Mouse (Mus musculus) hindlimb bud, embryonic 11.5 days (tissue): ENCODE results near the gene Hhipl1.

ENCODE experiments used
- DNase-seq: peaks from one replicate; pipeline ENCODE4 v3.0.0-alpha.2; 2012; ENCODE audit warnings: low read depth, low spot score; ENCODE audit errors: extremely low spot score

The Hhipl1 gene

DNA sequence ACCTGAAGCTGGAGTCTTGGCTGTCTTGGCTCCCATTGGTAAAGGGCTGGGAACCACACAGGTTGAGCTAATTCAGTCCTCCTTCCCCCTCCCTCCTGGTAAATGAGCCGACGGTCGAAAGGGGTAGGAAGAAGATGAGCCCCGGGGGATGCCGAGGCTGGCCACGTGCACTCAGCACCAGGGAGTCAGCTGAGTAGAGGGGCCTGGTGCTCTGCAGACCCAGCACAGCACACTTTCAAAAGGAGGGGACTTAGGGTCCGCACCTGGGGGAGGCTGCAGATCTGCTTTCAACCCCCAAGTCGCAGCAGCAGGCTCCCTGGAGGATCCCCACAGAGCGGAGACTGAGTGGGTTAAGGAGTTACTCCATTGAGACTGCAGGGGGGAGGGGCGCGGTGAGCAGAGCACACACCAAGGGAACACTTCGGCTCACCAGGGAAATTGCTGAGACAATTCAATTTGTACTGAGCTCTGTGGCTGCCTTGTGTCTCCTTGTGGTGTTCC, 28.7 kb upstream of the Hhipl1 start:
- no peak for DNase-seq

GRCm38 (mm10) chr12:108278221-108278918, 27.7 kb upstream of the Hhipl1 start:
- no peak for DNase-seq

GRCm38 (mm10) chr12:108284455-108285224, 21.4 kb upstream of the Hhipl1 start:
- DNase-seq: no peak

- DNase-seq: no peak
These were observed 20.7 kb upstream of the Hhipl1 start for GRCm38 (mm10) chr12:108285225-108286011.

DNA sequence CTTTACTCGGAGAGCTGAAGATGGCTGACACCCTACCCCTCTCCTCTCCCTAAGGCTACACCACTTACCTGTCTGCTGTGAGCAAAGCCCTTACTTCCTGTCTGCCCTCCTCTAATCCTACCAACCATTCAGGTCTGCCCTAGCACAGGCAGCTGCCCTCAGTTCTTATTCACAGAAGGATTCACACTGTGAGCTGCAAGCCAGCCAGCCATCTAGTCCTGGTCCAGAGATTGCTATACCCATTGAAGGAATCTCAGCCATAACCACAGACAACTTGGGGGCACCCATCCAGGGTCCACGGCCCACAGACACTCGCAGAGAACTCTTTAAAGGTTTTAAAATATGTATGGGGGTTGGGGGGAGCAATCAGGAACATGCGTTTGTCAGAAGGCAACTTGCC, 19.7 kb upstream of the Hhipl1 start:
- no peak for DNase-seq

GRCm38 (mm10) chr12:108287011-108287410, 19.1 kb upstream of the Hhipl1 start:
- DNase-seq: no peak

DNA sequence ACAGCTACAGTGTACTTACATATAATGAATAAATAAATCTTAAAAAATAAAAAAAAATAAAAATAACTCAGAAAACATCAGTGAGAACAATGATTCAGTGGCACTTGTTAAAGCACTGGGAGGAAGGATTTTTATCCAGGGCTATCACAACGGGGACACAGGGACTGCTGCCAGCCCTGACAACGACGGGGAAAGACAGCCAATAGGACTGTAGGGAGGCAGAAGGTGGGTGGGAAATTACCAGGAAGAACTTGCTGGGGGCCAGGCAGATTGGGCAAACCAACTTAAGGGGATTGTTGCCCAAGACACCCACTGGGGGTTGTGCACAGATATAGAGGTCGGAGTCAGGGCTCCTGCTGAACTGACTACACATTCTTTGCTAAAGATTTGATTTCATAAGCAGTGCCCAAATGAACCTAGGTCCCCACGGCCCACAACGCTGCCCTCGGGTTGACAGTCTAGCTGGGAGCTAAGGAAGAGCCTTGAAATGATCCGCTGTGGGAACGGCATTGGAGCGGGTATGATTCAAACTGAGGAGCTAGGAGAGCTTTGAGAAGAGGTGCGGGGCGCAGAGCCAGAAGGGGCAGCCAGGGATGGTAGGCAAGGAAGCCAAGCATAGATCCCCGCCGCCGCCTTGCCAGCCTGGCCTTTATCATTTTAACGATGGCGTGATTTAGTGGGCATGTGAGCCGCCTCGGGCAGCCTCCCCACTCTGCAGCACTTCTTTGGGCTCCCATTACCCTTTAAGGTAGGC, 17.8 kb upstream of the Hhipl1 start:
- DNase-seq: no peak

DNA sequence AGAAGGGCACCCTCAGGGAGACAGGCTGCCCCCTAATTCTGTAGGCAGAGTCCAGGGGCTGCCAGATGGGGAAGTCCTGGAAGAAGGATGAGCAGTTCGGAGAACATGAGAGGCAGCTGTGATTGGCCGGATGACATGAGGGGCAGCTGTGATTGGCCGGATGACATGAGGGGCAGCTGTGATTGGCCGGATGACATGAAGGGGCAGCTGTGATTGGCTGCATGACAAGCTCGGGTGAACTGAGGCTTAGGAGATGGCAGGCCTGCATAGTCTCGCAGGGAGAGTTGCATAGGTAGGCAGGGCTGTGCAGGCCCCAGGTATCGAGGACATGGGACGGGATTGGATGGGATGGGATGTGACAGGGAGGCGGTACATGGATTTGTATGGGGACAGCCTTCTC, 13.7 kb upstream of the Hhipl1 start:
- no peak for DNase-seq

GRCm38 (mm10) chr12:108292957-108293356, 13.1 kb upstream of the Hhipl1 start:
- peak; percentile 60 for DNase-seq

DNA sequence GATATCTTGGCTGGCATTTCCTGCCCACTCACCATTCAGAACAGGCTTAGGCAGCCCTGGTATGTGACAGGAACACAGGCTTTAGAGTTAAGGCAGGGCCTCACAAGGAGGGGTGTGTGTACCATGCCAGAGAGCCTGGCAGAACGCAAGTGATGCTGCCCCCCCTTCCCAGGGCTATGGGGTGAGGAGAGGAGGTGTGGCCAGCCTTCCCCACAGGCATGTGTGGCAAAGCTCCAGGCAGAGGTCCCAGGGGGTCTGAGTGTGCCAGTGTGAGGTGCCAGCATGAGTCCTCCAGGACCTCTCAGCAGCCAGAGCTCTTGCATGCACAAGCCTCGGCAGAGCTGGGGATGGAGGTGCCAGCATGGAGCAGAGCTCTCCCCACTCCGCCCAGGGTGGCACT, 11.4 kb upstream of the Hhipl1 start:
- DNase-seq: no peak

- no peak for DNase-seq
These were observed 9.0 kb upstream of the Hhipl1 start for GRCm38 (mm10) chr12:108297033-108297432.

- DNase-seq: no peak
These were observed 5.1 kb upstream of the Hhipl1 start for GRCm38 (mm10) chr12:108301006-108301405.

GRCm38 (mm10) chr12:108303778-108304365, 2.2 kb upstream of the Hhipl1 start:
- no peak for DNase-seq

DNA sequence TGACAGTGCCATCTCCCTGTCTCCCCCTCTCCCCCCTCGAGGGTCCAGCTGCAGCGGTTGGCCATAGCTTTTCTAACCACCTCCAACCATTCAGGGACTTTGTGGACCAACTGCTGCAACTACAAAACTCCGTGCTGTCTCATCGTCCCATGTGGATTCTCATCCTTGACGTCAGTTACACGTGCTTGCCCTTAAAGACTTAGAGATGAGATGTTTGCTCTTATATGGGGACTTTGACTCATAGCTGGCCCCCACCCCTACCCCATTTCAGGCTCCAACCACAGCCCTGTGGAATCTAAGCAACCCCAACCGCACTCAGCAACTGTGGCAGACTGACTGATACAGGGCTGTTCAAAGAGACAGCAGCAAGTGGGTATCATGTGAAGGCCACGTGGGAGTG, 898 bp upstream of the Hhipl1 start:
- no peak for DNase-seq

DNA sequence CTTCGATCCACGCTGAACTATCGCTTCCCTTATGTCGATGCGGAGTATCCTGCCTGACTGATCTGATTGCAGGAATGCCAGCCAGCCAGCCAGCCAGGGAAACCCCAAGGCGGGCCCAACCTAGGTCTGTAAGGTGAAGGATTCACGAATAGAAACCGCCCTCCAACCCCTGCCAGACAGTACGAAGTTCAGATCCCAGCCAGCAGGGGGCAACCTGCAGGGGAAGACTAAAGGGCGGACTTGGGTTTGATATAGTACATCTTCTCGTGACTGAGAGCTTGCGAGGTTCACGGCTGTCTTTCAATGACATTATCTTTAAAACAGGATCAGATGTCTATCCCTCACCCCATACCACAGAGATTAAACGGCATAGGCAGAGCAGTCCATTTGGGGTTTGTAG, 1.5 kb downstream of the Hhipl1 start:
- no peak for DNase-seq

- DNase-seq: no peak
These were observed 2.3 kb downstream of the Hhipl1 start for GRCm38 (mm10) chr12:108308363-108308856.

GRCm38 (mm10) chr12:108309116-108309794, 3.2 kb downstream of the Hhipl1 start:
- DNase-seq: no peak

GRCm38 (mm10) chr12:108310041-108310440, 4.0 kb downstream of the Hhipl1 start:
- DNase-seq: no peak

DNA sequence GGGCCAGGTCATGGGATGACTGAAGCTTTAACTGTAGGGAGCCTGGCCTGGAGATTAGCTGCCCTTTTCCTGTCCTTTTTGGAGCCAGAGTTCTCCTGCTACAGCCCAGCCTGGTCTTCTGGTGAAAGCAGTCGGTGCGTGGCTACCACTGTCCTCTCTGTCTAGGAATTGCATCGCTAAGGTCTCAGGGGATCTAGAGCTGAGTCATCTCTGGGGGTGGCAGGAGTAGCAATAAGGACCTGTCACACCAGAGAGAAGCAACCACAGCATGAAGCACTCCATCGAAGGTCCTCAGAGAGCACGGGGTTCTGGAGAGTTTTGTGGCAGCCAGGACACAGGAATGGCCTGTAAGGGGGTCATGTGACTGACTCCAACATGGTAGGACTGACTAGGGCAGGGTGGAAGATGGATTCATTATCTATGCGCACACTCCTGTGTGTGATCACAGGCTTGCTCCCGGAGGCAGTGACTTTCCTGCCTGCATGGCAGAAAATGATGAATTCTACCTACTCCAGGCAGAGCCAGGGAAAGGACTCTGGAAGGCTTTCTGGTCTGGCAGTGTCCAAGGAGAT, 4.5 kb downstream of the Hhipl1 start:
- DNase-seq: no peak
